Mouse (Mus musculus): ENCODE results near the gene Dclk2.

- TF ChIP-seq CTCF (IDR thresholded peaks at IDR 0.05; ENCODE audit: extremely low read depth, insufficient read depth, low read length) (no peak), POLR2A (IDR thresholded peaks at IDR 0.05; ENCODE audit: extremely low read depth, insufficient read depth, low read length) (no peak)
Measured at GRCm38 (mm10) chr3:86885180-86885579, 35.5 kb downstream of the Dclk2 start.

Measured in cortical plate, adult 2 months (tissue).